Mouse (Mus musculus): ENCODE results near the gene Srgap3. TPM values are rescaled to one million over a fixed set of nuclear protein-coding genes. Genes with fewer than 3 reads are reported as not detected.
A peak's percentile ranks its signal among the peaks of the same experiment; 100 is the strongest.
"Not testable (repeated sequence)": the region's sequence is repeated elsewhere in the genome, so short reads cannot be mapped to it uniquely, and the experiment has no call there.

Srgap3 gene
- total RNA-seq, 1 experiment from 2014 or later: 25.1 TPM

- DNase-seq: no peak
These were observed 205.3 kb downstream of the Srgap3 start for GRCm38 (mm10) chr6:112741766-112742165.

GRCm38 (mm10) chr6:112739635-112740034, 207.4 kb downstream of the Srgap3 start:
- DNase-seq: no peak

- no peak for DNase-seq
These were observed 208.1 kb downstream of the Srgap3 start for GRCm38 (mm10) chr6:112738924-112739323.

- no peak for DNase-seq
These were observed 210.6 kb downstream of the Srgap3 start for GRCm38 (mm10) chr6:112736471-112736870.

- no peak for DNase-seq
These were observed 212.0 kb downstream of the Srgap3 start for GRCm38 (mm10) chr6:112735054-112735453.

GRCm38 (mm10) chr6:112733942-112734341, 213.1 kb downstream of the Srgap3 start:
- no peak for DNase-seq

GRCm38 (mm10) chr6:112732434-112732833, 214.6 kb downstream of the Srgap3 start:
- DNase-seq: no peak

GRCm38 (mm10) chr6:112731386-112731785, 215.7 kb downstream of the Srgap3 start:
- peak; percentile 59 for DNase-seq

GRCm38 (mm10) chr6:112728760-112729422, 218.2 kb downstream of the Srgap3 start:
- DNase-seq: peak; percentile 21

GRCm38 (mm10) chr6:112725468-112725867, 221.6 kb downstream of the Srgap3 start:
- DNase-seq: no peak

- DNase-seq: no peak
These were observed 226.5 kb downstream of the Srgap3 start for GRCm38 (mm10) chr6:112720409-112721080.

- no peak for DNase-seq
These were observed 227.1 kb downstream of the Srgap3 start for GRCm38 (mm10) chr6:112719983-112720382.

- DNase-seq: no peak
These were observed 229.9 kb downstream of the Srgap3 start for GRCm38 (mm10) chr6:112717168-112717567.

- DNase-seq: no peak
These were observed 233.1 kb downstream of the Srgap3 start for GRCm38 (mm10) chr6:112713951-112714350.

GRCm38 (mm10) chr6:112702296-112702695, 244.8 kb downstream of the Srgap3 start:
- DNase-seq: not testable (repeated sequence)

- peak; percentile 53 for DNase-seq
These were observed 246.7 kb downstream of the Srgap3 start for GRCm38 (mm10) chr6:112700392-112700791.

- DNase-seq: no peak
These were observed 248.0 kb downstream of the Srgap3 start for GRCm38 (mm10) chr6:112699115-112699514.

- DNase-seq: peak; percentile 84
These were observed 250.8 kb downstream of the Srgap3 start, which contains the start of gene Rad18 for GRCm38 (mm10) chr6:112696056-112696950. Gene Rad18 (minus strand): TSS chr6:112696686.

GRCm38 (mm10) chr6:112694492-112694891, 252.6 kb downstream of the Srgap3 start:
- no peak for DNase-seq

GRCm38 (mm10) chr6:112691523-112691922, 255.5 kb downstream of the Srgap3 start:
- no peak for DNase-seq

- no peak for DNase-seq
These were observed 259.0 kb downstream of the Srgap3 start for GRCm38 (mm10) chr6:112688033-112688432.

GRCm38 (mm10) chr6:112686485-112686884, 260.6 kb downstream of the Srgap3 start:
- peak; percentile 9 for DNase-seq

GRCm38 (mm10) chr6:112684065-112684464, 263.0 kb downstream of the Srgap3 start:
- DNase-seq: no peak

Data from adrenal gland, postnatal 25 days (tissue).